Mouse (Mus musculus) neural tube, embryonic 15.5 days (tissue): ENCODE data around the gene Cacnb4. TPM values are rescaled to one million over a fixed set of nuclear protein-coding genes. Genes with fewer than 3 reads are reported as not detected.

Experiments
- ATAC-seq: fragments of 200-750 bp; cut with Nextera tagmentation; 2 replicates; pipeline ENCODE4 v1.8.0; 2017; ENCODE audit warnings: mild to moderate bottlenecking, moderate TSS enrichment, moderate library complexity; ENCODE audit not compliant: low FRiP score
- H3K27ac ChIP-seq: fragments of 300-500 bp; sonication (generic); replicated peaks from 2 replicates; pipeline ENCODE4 v1.5.1; 2015; ENCODE audit warnings: mild to moderate bottlenecking, inconsistent platforms
- H3K27me3 ChIP-seq: fragments of 300-500 bp; sonication (generic); replicated peaks from 2 replicates; pipeline ENCODE4 v1.6.1; 2015; ENCODE audit warnings: inconsistent platforms
- H3K36me3 ChIP-seq: fragments of 300-500 bp; sonication (generic); 2 replicates; pipeline ENCODE4 v1.6.1; 2015; ENCODE audit warnings: inconsistent platforms
- H3K4me1 ChIP-seq: fragments of 300-500 bp; sonication (generic); 2 replicates; pipeline ENCODE4 v1.6.1; 2015; ENCODE audit warnings: inconsistent platforms
- H3K4me2 ChIP-seq: fragments of 300-500 bp; sonication (generic); 2 replicates; pipeline ENCODE4 v1.6.1; 2015; ENCODE audit warnings: inconsistent platforms, mild to moderate bottlenecking, moderate library complexity
- H3K4me3 ChIP-seq: fragments of 300-500 bp; sonication (generic); replicated peaks from 2 replicates; pipeline ENCODE4 v1.5.1; 2015; ENCODE audit warnings: mild to moderate bottlenecking, inconsistent platforms
- H3K9ac ChIP-seq: fragments of 300-500 bp; sonication (generic); replicated peaks from 2 replicates; pipeline ENCODE4 v1.6.1; 2015; ENCODE audit warnings: mild to moderate bottlenecking, inconsistent platforms
- H3K9me3 ChIP-seq: fragments of 300-500 bp; sonication (generic); replicated peaks from 2 replicates; pipeline ENCODE4 v1.6.1; 2016; ENCODE audit warnings: inconsistent platforms
- WGBS: fragments of 180-500 bp; shearing (Covaris S2); methylation state at CpG from one replicate; pipeline ENCODE4 v1.1.7; 2015; ENCODE audit warnings: mixed read lengths; 5-methylcytosine and 5-hydroxymethylcytosine counted together
- polyA plus RNA-seq: library from polyadenylated mRNA; unstranded; fragments of >200 nt; fragmentation: Nextera tagmentation; extraction: Ambion mirVana; gene quantifications from 2 replicates; pipeline ENCODE4 v1.2.1, GENCODE M21; 2015

Gene Cacnb4
- polyA plus RNA-seq, 1 experiment from 2014 or later = 14.7 TPM

GRCm38 (mm10) chr2:52577700-52578099, 98.9 kb downstream of the Cacnb4 start:
- Histone ChIP-seq H3K4me2 (no peak overlapping the region), H3K9me3 (no peaks in the 10 kb centered on the region), H3K27me3 (no peaks in the 10 kb centered on the region), H3K27ac (no peak overlapping the region), H3K4me1 (peaks cover 7% of the 10 kb centered on the region; the same call in 1 of the 2 replicates), H3K36me3 (no peaks in the 10 kb centered on the region), H3K4me3 (no peak overlapping the region), H3K9ac (no peak overlapping the region)
- ATAC-seq = no peak
- 88% methylated on average over 4 of the region's 4 CpGs for WGBS

GRCm38 (mm10) chr2:52576546-52576945, 100.1 kb downstream of the Cacnb4 start:
- Histone ChIP-seq H3K27ac (no peak overlapping the region), H3K36me3 (no peaks in the 10 kb centered on the region), H3K9me3 (no peaks in the 10 kb centered on the region), H3K4me2 (no peak overlapping the region), H3K27me3 (no peaks in the 10 kb centered on the region), H3K4me1 (peaks cover 7% of the 10 kb centered on the region; the same call in 1 of the 2 replicates), H3K9ac (no peak overlapping the region), H3K4me3 (no peak overlapping the region)
- WGBS = 91% methylated on average over 2 of the region's 2 CpGs
- no peak for ATAC-seq

GRCm38 (mm10) chr2:52575637-52576175, 100.9 kb downstream of the Cacnb4 start:
- Histone ChIP-seq H3K4me3 (no peak overlapping the region), H3K9ac (no peak overlapping the region), H3K27ac (no peak overlapping the region), H3K4me2 (no peak overlapping the region), H3K36me3 (no peaks in the 10 kb centered on the region), H3K27me3 (no peaks in the 10 kb centered on the region), H3K4me1 (peaks cover 7% of the 10 kb centered on the region; the same call in 1 of the 2 replicates), H3K9me3 (no peaks in the 10 kb centered on the region)
- WGBS = 95% methylated on average over 10 of the region's 10 CpGs
- ATAC-seq = no peak

- H3K27ac ChIP-seq = no peak overlapping the region
- no peak overlapping the region for H3K4me2 ChIP-seq
- H3K9me3 ChIP-seq = no peaks in the 10 kb centered on the region
- 85% methylated on average over 3 of the region's 3 CpGs for WGBS
- ATAC-seq = no peak
- H3K36me3 ChIP-seq = no peaks in the 10 kb centered on the region
- H3K9ac ChIP-seq = no peak overlapping the region
- H3K4me1 ChIP-seq = peaks cover 4% of the 10 kb centered on the region; the same call in 1 of the 2 replicates
- no peak overlapping the region for H3K4me3 ChIP-seq
- H3K27me3 ChIP-seq = no peaks in the 10 kb centered on the region
Measured at GRCm38 (mm10) chr2:52574929-52575328, 101.7 kb downstream of the Cacnb4 start.

- ATAC-seq = no peak
- H3K9ac ChIP-seq = no peak overlapping the region
- H3K4me3 ChIP-seq = no peak overlapping the region
- H3K9me3 ChIP-seq = no peaks in the 10 kb centered on the region
- WGBS = 90% methylated on average over 6 of the region's 6 CpGs
- no peaks in the 10 kb centered on the region for H3K36me3 ChIP-seq
- H3K4me1 ChIP-seq = no peaks in the 10 kb centered on the region
- no peak overlapping the region for H3K27ac ChIP-seq
- H3K4me2 ChIP-seq = no peak overlapping the region
- no peaks in the 10 kb centered on the region for H3K27me3 ChIP-seq
Measured at GRCm38 (mm10) chr2:52572221-52572620, 104.4 kb downstream of the Cacnb4 start.

GRCm38 (mm10) chr2:52571339-52571968, 105.2 kb downstream of the Cacnb4 start:
- Histone ChIP-seq H3K36me3 (no peaks in the 10 kb centered on the region), H3K4me3 (no peak overlapping the region), H3K27ac (no peak overlapping the region), H3K27me3 (no peaks in the 10 kb centered on the region), H3K4me2 (no peak overlapping the region), H3K4me1 (no peaks in the 10 kb centered on the region), H3K9me3 (no peaks in the 10 kb centered on the region), H3K9ac (no peak overlapping the region)
- WGBS = 70% methylated on average over 13 of the region's 13 CpGs
- ATAC-seq = no peak

- H3K4me2 ChIP-seq = no peak overlapping the region
- no peak overlapping the region for H3K4me3 ChIP-seq
- no peak for ATAC-seq
- no peaks in the 10 kb centered on the region for H3K4me1 ChIP-seq
- H3K9ac ChIP-seq = no peak overlapping the region
- H3K36me3 ChIP-seq = no peaks in the 10 kb centered on the region
- no peaks in the 10 kb centered on the region for H3K9me3 ChIP-seq
- no peaks in the 10 kb centered on the region for H3K27me3 ChIP-seq
- 87% methylated on average over 5 of the region's 5 CpGs for WGBS
- H3K27ac ChIP-seq = no peak overlapping the region
Measured at GRCm38 (mm10) chr2:52570781-52571180, 105.8 kb downstream of the Cacnb4 start.

- no peaks in the 10 kb centered on the region for H3K9me3 ChIP-seq
- H3K27me3 ChIP-seq = no peaks in the 10 kb centered on the region
- 86% methylated on average over 11 of the region's 11 CpGs for WGBS
- no peak overlapping the region for H3K4me3 ChIP-seq
- no peak for ATAC-seq
- H3K27ac ChIP-seq = no peak overlapping the region
- H3K4me2 ChIP-seq = no peak overlapping the region
- no peak overlapping the region for H3K9ac ChIP-seq
- H3K4me1 ChIP-seq = no peaks in the 10 kb centered on the region
- H3K36me3 ChIP-seq = no peaks in the 10 kb centered on the region
Measured at GRCm38 (mm10) chr2:52570171-52570570, 106.5 kb downstream of the Cacnb4 start.

- Histone ChIP-seq H3K36me3 (no peaks in the 10 kb centered on the region), H3K9ac (no peak overlapping the region), H3K9me3 (no peaks in the 10 kb centered on the region), H3K27me3 (no peaks in the 10 kb centered on the region), H3K4me3 (no peak overlapping the region), H3K4me1 (no peaks in the 10 kb centered on the region), H3K27ac (no peak overlapping the region), H3K4me2 (no peak overlapping the region)
- WGBS = 83% methylated on average over 3 of the region's 3 CpGs
- no peak for ATAC-seq
Measured at GRCm38 (mm10) chr2:52568131-52568530, 108.5 kb downstream of the Cacnb4 start.

GRCm38 (mm10) chr2:52567421-52567820, 109.2 kb downstream of the Cacnb4 start:
- Histone ChIP-seq H3K9ac (no peak overlapping the region), H3K36me3 (no peaks in the 10 kb centered on the region), H3K9me3 (no peaks in the 10 kb centered on the region), H3K4me3 (no peak overlapping the region), H3K4me1 (no peaks in the 10 kb centered on the region), H3K27me3 (no peaks in the 10 kb centered on the region), H3K4me2 (no peak overlapping the region), H3K27ac (no peak overlapping the region)
- no peak for ATAC-seq
- 73% methylated on average over 3 of the region's 3 CpGs for WGBS

- 98% methylated on average over 5 of the region's 5 CpGs for WGBS
- peaks cover 10% of the 10 kb centered on the region for H3K4me1 ChIP-seq
- no peak overlapping the region for H3K4me2 ChIP-seq
- no peak for ATAC-seq
- no peaks in the 10 kb centered on the region for H3K36me3 ChIP-seq
- H3K27ac ChIP-seq = no peak overlapping the region
- H3K27me3 ChIP-seq = no peaks in the 10 kb centered on the region
- H3K9ac ChIP-seq = no peak overlapping the region
- no peak overlapping the region for H3K4me3 ChIP-seq
- H3K9me3 ChIP-seq = no peaks in the 10 kb centered on the region
Measured at GRCm38 (mm10) chr2:52563277-52563676, 113.4 kb downstream of the Cacnb4 start.

- WGBS = 94% methylated on average over 3 of the region's 3 CpGs
- Histone ChIP-seq H3K9me3 (no peaks in the 10 kb centered on the region), H3K4me3 (no peak overlapping the region), H3K27ac (no peak overlapping the region), H3K4me1 (peaks cover 10% of the 10 kb centered on the region), H3K36me3 (no peaks in the 10 kb centered on the region), H3K27me3 (no peaks in the 10 kb centered on the region), H3K9ac (no peak overlapping the region), H3K4me2 (no peak overlapping the region)
- ATAC-seq = no peak
Measured at GRCm38 (mm10) chr2:52562356-52562755, 114.3 kb downstream of the Cacnb4 start.
